ENCODE assay signal across 14 mouse cellular contexts in the genomic region with DNA sequence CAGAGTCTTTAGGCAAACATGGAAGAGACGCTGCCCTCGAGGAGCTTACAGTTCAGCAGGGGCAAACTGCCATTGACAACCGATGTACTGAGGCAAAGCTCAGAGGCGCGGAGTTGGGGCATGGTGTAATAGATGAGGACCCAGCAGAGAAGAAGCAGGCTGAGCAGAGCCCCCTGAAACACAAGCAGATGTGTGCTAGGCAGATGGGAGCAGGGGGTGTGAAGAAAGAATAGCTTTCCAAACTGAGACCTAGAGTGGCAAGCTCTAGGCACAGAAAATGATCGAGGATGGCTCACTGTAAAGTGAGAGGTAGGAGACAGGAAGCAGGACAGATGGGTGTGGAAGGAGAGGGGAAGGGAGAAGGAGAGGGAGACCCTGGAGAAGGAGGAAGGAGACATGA.
DNase-seq lines count a peak whose midpoint lies in the region; ATAC-seq and TF ChIP-seq lines count a peak whose summit lies in the region.
"Had no signal": no experiment of that assay in that cellular context is flagged by ENCODE, and none has a peak within 500 bp of the region (broad histone marks: within the 10 kb centered on the region; RNA-seq: fewer than 3 reads in every experiment).

No protein-coding gene starts in this region.

- TF ChIP-seq CTCF in left cerebral cortex, adult 2 months (IDR thresholded peaks at IDR 0.05), result no peak

- H3K4me1 ChIP-seq in hindbrain, embryonic 12.5 days, result no peaks in the 10 kb centered on the region
- H3K4me1 ChIP-seq: forebrain, embryonic 12.5 days; limb, embryonic 12.5 days; liver, embryonic 13.5 days had no signal

- peak; percentile 85 for DNase-seq in heart, adult 11 months
- DNase-seq in heart, postnatal 10 days, result no peak
- no peak for DNase-seq in left cerebral cortex, adult 2 months (ENCODE audit: extremely low spot score in 1 of 2, low spot score in 2 of 2)
- no peak for DNase-seq in left cerebral cortex, postnatal 4 days
- DNase-seq in frontal cortex, adult 2 months (ENCODE audit: extremely low spot score in 1 of 2, low spot score in 1 of 2), result peak; percentile 49 to 65
- DNase-seq in right cerebral cortex, postnatal 25 days, result peak; percentile 57
- no peak for DNase-seq in urinary bladder, postnatal 14 days (ENCODE audit: low spot score)
- DNase-seq: liver, embryonic 13.5 days; thymus, postnatal 4 days had no signal

- no peak overlapping the region for H3K4me3 ChIP-seq in left cerebral cortex, adult 2 months
- H3K4me3 ChIP-seq in hindbrain, embryonic 12.5 days, result no peak overlapping the region
- H3K4me3 ChIP-seq: forebrain, embryonic 12.5 days; limb, embryonic 12.5 days; liver, embryonic 13.5 days; lung, embryonic 15.5 days; myocyte had no signal

- H3K27me3 ChIP-seq in hindbrain, embryonic 12.5 days, result no peaks in the 10 kb centered on the region
- H3K27me3 ChIP-seq: forebrain, embryonic 12.5 days; limb, embryonic 12.5 days; liver, embryonic 13.5 days; lung, embryonic 15.5 days had no signal

- no peak overlapping the region for H3K9ac ChIP-seq in hindbrain, embryonic 12.5 days
- H3K9ac ChIP-seq: forebrain, embryonic 12.5 days; limb, embryonic 12.5 days; liver, embryonic 13.5 days; lung, embryonic 15.5 days had no signal

- H3K9me3 ChIP-seq in hindbrain, embryonic 12.5 days (replicated peaks), result no peaks in the 10 kb centered on the region
- H3K9me3 ChIP-seq: forebrain, embryonic 12.5 days; limb, embryonic 12.5 days; liver, embryonic 13.5 days; lung, embryonic 15.5 days had no signal

- no peaks in the 10 kb centered on the region for H3K36me3 ChIP-seq in hindbrain, embryonic 12.5 days
- H3K36me3 ChIP-seq: forebrain, embryonic 12.5 days; limb, embryonic 12.5 days; liver, embryonic 13.5 days; lung, embryonic 15.5 days had no signal

- WGBS in hindbrain, embryonic 12.5 days, result 91% methylated on average over 6 of the region's 6 CpGs

- ATAC-seq in hindbrain, embryonic 12.5 days (ENCODE audit: low FRiP score), result no peak

- intact Hi-C loops in heart, postnatal 10 days (cut with DNase I), result no loop called here
- intact Hi-C loops in left cerebral cortex, adult 2 months (cut with DNase I), result loop anchor here (1.0 to 2.0 kb wide), 2 partner anchors 48 to 203 kb away; no protein-coding TSS in a partner anchor
- intact Hi-C loops in left cerebral cortex, postnatal 4 days (cut with DNase I), result no loop called here

- peak overlapping the region; percentile 90 for H3K27ac ChIP-seq in left cerebral cortex, adult 2 months
- H3K27ac ChIP-seq in hindbrain, embryonic 12.5 days, result no peak overlapping the region
- H3K27ac ChIP-seq: forebrain, embryonic 12.5 days; limb, embryonic 12.5 days; liver, embryonic 13.5 days; lung, embryonic 15.5 days had no signal

- no peak overlapping the region for H3K4me2 ChIP-seq in hindbrain, embryonic 12.5 days (replicated peaks)
- H3K4me2 ChIP-seq: forebrain, embryonic 12.5 days; limb, embryonic 12.5 days; liver, embryonic 13.5 days; lung, embryonic 15.5 days had no signal

Comparison
In these comparisons a context has a peak if more than half of its experiments do, and no peak if none do; other contexts are left out.
1. DNase-seq: peak in heart, adult 11 months (single experiment), frontal cortex, adult 2 months (2 of 2) and right cerebral cortex, postnatal 25 days (single experiment); none in heart, postnatal 10 days (0 of 2), left cerebral cortex, adult 2 months (0 of 2), left cerebral cortex, postnatal 4 days (single experiment) and urinary bladder, postnatal 14 days (single experiment).